Mouse (Mus musculus) lung, postnatal 14 days (tissue): ENCODE measurements at regions not wholly inside any gene's neighbourhood (a gene's known extent, or its start where the extent isn't known, plus 50 kb on each side); places are given as distances from the start of the nearest gene placed in this dataset.

ENCODE experiments used
- DNase-seq: peaks from one replicate; pipeline ENCODE4 v3.0.0; 2021

DNA sequence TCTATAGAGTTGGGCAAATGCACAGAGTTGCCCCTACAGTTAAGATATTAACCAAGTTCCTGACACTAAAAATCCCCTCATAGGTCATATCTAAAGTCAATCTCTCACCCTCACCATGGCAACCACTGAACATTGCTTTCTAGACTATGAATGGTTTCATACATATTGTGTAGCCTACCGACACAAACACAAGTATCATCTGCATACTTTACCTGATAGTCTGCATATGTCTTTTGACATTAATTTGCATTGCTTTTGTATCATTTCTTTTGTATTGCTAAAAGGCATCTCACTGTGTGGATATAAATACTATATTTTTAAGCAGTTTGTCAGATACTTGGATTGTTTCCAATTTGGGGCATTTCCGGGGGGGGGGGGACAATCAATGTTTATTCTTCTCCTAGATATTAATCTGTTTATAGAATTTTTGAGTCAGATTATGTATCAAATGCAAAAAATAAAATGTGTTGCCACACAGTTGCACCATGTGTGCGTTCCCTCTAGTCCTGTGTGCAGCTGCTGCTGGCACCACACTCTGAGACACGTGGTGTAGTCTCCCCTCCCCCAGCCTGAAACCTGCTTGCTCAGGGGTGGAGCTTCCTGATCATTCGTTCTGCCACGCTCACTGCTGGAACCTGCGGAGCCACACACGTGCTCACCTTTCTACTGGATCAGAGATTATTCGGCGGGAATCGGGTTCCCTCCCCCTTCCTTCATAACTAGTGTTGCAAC, 94.7 kb upstream of the Mapk10 start:
- no peak for DNase-seq

DNA sequence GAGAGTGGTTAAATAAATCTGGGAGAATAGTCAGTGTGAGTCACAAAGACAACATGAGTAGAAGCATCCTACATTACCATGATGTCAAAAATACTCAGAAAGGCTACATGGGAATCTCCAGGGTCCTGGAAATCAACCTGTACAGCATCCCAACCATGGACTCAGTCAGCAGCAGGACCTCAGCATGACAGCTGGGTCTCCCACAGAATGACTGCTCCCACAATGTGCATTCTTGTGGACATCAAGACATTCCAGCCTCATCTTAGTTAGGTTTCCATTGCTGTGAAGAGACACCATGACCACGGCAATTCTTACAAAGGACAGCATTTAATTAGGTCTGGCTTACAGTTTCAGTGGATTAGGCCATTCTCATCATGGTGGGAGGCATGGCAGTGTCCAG, 93.8 kb upstream of the Mapk10 start:
- DNase-seq: no peak

DNA sequence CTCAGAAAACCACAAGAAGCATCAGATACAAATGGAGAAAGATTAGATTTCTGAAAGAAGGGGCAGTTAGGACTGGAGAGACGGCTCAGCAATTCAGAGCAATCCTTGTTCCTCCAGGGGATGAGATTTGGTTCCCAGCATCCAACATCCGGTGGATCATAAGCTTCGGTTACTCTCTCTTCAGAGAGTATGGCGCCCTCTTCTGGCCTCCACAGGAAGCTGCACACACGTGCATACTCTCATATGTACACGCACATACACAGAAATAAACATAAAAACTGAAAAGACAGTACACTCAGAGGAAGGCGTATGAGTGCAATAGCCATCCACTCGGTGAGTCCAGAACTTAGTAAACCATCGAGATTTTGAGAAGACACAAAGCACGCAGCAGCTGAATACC, 91.6 kb upstream of the Mapk10 start:
- DNase-seq: no peak

DNA sequence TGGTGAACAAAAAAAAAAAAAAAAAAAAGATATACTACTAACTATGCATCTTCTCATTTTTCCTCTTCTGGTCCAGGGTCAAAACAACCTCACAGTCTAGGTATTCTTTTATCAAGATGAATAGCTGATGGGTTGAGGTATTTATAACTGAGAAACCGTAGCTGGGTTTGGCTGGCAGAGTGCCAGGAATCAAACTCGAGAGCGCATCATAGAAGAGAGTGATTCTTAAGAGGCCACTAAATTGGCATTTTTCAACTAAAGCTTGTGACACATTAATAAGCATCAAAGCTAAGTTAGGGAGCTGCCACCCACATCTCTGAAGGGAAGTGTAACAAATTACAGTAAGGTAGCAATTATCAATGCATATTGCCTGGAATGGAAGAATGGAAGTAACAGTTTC, 90.2 kb upstream of the Mapk10 start:
- no peak for DNase-seq

DNA sequence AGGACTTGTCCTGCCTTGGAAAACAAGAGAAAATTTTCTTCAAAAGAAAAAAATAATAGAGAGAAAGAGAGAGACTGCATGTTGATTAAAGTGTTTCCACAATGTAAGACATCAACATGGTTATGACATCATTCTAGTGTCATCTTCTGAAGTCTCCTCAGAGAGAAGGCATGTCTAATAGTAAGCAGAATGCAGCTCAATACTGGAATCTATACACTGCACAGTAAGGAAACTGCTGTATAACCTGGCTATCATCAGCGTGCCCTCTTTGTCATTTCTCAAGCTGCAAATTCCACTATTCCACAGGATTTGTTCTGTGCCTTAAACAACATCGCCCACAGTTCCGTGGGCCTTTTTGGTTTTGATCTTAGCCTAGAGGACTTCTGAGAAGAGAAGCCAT, 82.8 kb upstream of the Mapk10 start:
- DNase-seq: no peak

GRCm38 (mm10) chr5:103291691-103292090, 80.6 kb upstream of the Mapk10 start:
- no peak for DNase-seq

- no peak for DNase-seq
These were observed 80.1 kb upstream of the Mapk10 start for GRCm38 (mm10) chr5:103291219-103291618.

DNA sequence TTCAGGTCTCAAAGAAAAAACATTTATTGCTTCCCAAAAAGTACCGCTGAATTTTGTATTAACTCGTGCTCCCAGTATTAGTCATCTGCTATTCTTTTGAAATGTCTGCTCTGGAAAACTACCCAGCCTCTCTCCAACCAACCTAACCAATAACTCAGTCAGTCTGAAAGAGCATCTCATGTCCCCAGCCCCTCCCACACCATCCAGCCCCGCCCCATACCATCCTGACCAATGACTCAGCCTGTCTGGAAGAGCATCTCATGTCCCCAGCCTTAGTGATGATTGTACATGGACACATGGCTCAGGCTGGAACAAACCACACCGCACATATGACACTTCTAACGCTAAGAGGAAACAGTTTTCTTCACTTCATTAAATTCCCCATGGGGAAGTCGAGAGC, 58.1 kb upstream of the Mapk10 start:
- DNase-seq: no peak

GRCm38 (mm10) chr5:103264903-103265302, 53.8 kb upstream of the Mapk10 start:
- DNase-seq: no peak

DNA sequence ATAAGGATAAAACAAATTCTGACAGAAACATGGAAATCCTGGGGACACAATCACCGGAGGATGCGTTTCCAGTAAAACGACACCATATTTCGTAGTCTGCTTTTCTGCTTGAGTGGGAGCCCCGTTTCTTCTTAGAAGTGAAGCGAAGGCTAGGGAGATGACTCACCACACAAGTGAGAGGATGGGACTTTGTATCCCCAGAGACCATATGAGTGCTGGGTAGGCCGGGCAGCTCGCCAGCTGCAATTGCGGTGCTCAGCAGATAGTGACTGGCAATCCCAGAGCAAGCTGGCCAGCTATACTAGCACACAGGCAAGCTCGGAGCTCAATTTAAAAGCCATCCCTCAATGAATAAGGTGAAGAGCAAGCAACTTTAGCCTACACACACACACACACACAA, 50.3 kb upstream of the Mapk10 start:
- no peak for DNase-seq
